Mouse (Mus musculus) midbrain, embryonic 14.5 days (tissue): ENCODE measurements around the gene Gm26938. TPM values are rescaled to one million over a fixed set of nuclear protein-coding genes. Genes with fewer than 3 reads are reported as not detected.

Experiments
- ATAC-seq: fragments of 200-750 bp; cut with Nextera tagmentation; 2 replicates; pipeline ENCODE4 v1.8.0; 2017; ENCODE audit warnings: moderate number of reproducible peaks, moderate library complexity; ENCODE audit not compliant: low FRiP score, low TSS enrichment
- DNase-seq: peaks from one replicate; pipeline ENCODE4 v3.0.0-alpha.2; 2015
- H3K27ac ChIP-seq: fragments of 300-500 bp; sonication (generic); replicated peaks from 2 replicates; pipeline ENCODE4 v1.5.1; 2014; ENCODE audit warnings: mild to moderate bottlenecking, low read depth, low read length, moderate library complexity
- H3K27me3 ChIP-seq: fragments of 300-500 bp; sonication (generic); 2 replicates; pipeline ENCODE4 v1.6.1; 2014; ENCODE audit warnings: low read length, control low read depth, mixed read lengths; ENCODE audit not compliant: control insufficient read depth, insufficient read depth
- H3K36me3 ChIP-seq: fragments of 300-500 bp; sonication (generic); 2 replicates; pipeline ENCODE4 v1.6.1; 2014; ENCODE audit warnings: low read length, control low read depth; ENCODE audit not compliant: control insufficient read depth, insufficient read depth
- H3K4me1 ChIP-seq: fragments of 300-500 bp; sonication (generic); 2 replicates; pipeline ENCODE4 v1.6.1; 2014; ENCODE audit warnings: mild to moderate bottlenecking, antibody characterized with exemption, low read length, control low read depth; ENCODE audit not compliant: control insufficient read depth, insufficient read depth
- H3K4me2 ChIP-seq: fragments of 300-500 bp; sonication (generic); 2 replicates; pipeline ENCODE4 v1.6.1; 2014; ENCODE audit warnings: mild to moderate bottlenecking, low read length, moderate library complexity
- H3K4me3 ChIP-seq: fragments of 300-500 bp; sonication (generic); replicated peaks from 2 replicates; pipeline ENCODE4 v1.5.1; 2014; ENCODE audit warnings: low read depth, low read length
- H3K9ac ChIP-seq: fragments of 300-500 bp; sonication (generic); replicated peaks from 2 replicates; pipeline ENCODE4 v1.6.1; 2014; ENCODE audit warnings: mild to moderate bottlenecking, low read length, moderate library complexity
- H3K9me3 ChIP-seq: fragments of 300-500 bp; sonication (generic); 2 replicates; pipeline ENCODE4 v1.6.1; 2016; ENCODE audit warnings: low read length, control low read depth, mixed read lengths; ENCODE audit not compliant: control insufficient read depth
- WGBS: fragments of 180-500 bp; shearing (Covaris S2); extraction: QIAGEN DNeasy Blood & Tissue Kit; methylation state at CpG from one replicate; pipeline ENCODE4 v1.1.7; 2014; 5-methylcytosine and 5-hydroxymethylcytosine counted together
- polyA plus RNA-seq: library from polyadenylated mRNA; unstranded; fragments of >200 nt; fragmentation: Nextera tagmentation; extraction: Ambion mirVana; gene quantifications from 2 replicates; pipeline ENCODE4 v1.2.1, GENCODE M21; 2014

The Gm26938 gene
- polyA plus RNA-seq, 1 experiment from 2014 or later, result 0.62 TPM

GRCm38 (mm10) chr5:139835706-139836105 lies 9.5 kb upstream of the Gm26938 start:
- Histone ChIP-seq H3K27me3 (no peaks in the 10 kb centered on the region), H3K9ac (no peak overlapping the region), H3K36me3 (no peaks in the 10 kb centered on the region), H3K9me3 (no peaks in the 10 kb centered on the region), H3K4me1 (no peaks in the 10 kb centered on the region), H3K27ac (no peak overlapping the region), H3K4me2 (no peak overlapping the region), H3K4me3 (no peak overlapping the region)
- DNase-seq, result no peak
- WGBS, result 87% methylated on average over 7 of the region's 7 CpGs
- no peak for ATAC-seq

DNA sequence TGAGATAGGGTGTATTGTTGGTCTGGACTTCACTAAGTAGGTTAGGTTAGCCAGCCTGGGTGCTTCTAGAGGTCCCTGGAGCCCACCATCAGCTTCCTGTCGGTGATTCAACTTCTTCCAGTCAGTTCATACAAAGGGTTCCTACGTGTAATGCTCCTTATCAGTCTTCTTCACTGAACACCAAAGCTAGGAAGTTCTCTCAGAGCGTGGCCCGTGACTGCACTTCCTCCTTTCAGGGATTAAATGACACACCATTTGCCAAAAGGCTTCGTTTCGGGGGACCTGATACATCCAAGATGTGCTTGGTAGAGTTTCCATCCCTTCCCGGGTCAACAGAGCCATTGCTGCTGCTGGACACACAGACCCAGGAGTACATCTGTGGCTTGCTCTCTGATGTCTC lies 5.9 kb upstream of the Gm26938 start:
- no peaks in the 10 kb centered on the region for H3K36me3 ChIP-seq
- 78% methylated on average over 7 of the region's 7 CpGs for WGBS
- DNase-seq, result no peak
- no peaks in the 10 kb centered on the region for H3K27me3 ChIP-seq
- no peak overlapping the region for H3K4me2 ChIP-seq
- no peak overlapping the region for H3K27ac ChIP-seq
- no peak overlapping the region for H3K9ac ChIP-seq
- no peaks in the 10 kb centered on the region for H3K4me1 ChIP-seq
- H3K4me3 ChIP-seq, result no peak overlapping the region
- no peak for ATAC-seq
- no peaks in the 10 kb centered on the region for H3K9me3 ChIP-seq

DNA sequence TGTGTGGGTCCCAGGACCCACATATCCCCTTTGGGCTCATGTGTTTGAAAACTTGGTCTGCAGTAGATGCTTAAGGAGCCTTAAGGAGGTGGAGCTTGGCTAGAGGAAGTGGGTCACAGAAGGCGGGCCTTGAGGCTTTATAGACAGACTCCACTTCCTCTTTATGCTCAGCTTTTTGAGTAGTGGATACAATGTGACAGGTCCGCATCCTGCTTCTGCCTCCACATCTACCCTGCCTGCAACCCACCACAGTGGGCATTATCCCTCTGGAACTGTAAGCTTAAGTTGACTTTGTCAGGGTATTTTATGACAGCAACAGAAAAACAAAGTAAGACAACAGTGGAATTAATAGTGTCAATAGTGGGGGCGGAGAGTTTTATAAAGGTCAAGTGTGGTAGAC lies 4.5 kb upstream of the Gm26938 start:
- Histone ChIP-seq H3K36me3 (no peaks in the 10 kb centered on the region), H3K9me3 (no peaks in the 10 kb centered on the region), H3K4me3 (no peak overlapping the region), H3K4me1 (peaks cover 5% of the 10 kb centered on the region), H3K27ac (no peak overlapping the region), H3K4me2 (no peak overlapping the region), H3K27me3 (no peaks in the 10 kb centered on the region), H3K9ac (no peak overlapping the region)
- DNase-seq (no peak), ATAC-seq (no peak)
- WGBS, result 94% methylated on average over 3 of the region's 3 CpGs

- Histone ChIP-seq H3K4me3 (no peak overlapping the region), H3K27ac (no peak overlapping the region), H3K27me3 (no peaks in the 10 kb centered on the region), H3K9ac (no peak overlapping the region), H3K4me2 (no peak overlapping the region), H3K4me1 (peaks cover 11% of the 10 kb centered on the region), H3K36me3 (0 out of 2 replicates have a peak, but pooled peaks cover 4% of the 10 kb centered on the region), H3K9me3 (no peaks in the 10 kb centered on the region)
- no peak for DNase-seq
- no peak for ATAC-seq
- 84% methylated on average over 13 of the region's 13 CpGs for WGBS
Observed at GRCm38 (mm10) chr5:139829384-139829783, 3.2 kb upstream of the Gm26938 start.

- Histone ChIP-seq H3K4me3 (no peak overlapping the region), H3K4me1 (peaks cover 11% of the 10 kb centered on the region), H3K36me3 (peaks cover 21% of the 10 kb centered on the region), H3K9me3 (no peaks in the 10 kb centered on the region), H3K27ac (no peak overlapping the region), H3K9ac (no peak overlapping the region), H3K27me3 (no peaks in the 10 kb centered on the region), H3K4me2 (no peak overlapping the region)
- ATAC-seq (no peak), DNase-seq (peak; percentile 30)
- 100% methylated on average over 1 of the region's 1 CpGs for WGBS
Observed at GRCm38 (mm10) chr5:139827593-139827992, 1.4 kb upstream of the Gm26938 start.

DNA sequence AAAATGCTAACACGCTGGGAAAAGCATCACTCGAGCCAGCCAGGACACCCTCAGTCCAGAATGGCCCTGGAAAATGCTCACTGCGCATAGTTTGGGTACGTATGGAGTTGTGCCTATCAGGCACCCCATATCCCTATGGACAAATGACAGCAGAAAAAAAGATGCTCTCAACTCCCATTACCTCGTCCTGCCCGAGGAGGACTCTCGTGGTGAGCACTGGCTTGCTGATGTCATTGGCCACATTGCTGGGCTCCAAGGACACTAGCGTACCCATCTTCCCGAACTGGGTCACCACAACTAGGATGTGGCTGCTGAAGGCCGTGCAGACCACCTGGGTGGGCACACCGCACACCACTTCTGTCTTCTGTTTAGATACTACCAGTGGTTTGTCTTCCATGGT lies 260 bp downstream of the Gm26938 start:
- H3K9ac ChIP-seq, result peak overlapping the region; percentile 73
- no peaks in the 10 kb centered on the region for H3K27me3 ChIP-seq
- H3K4me3 ChIP-seq, result peak overlapping the region; percentile 87
- H3K27ac ChIP-seq, result peak overlapping the region; percentile 78
- H3K4me2 ChIP-seq, result peak overlapping the region; percentile 95
- WGBS, result 48% methylated on average over 11 of the region's 11 CpGs
- no peaks in the 10 kb centered on the region for H3K9me3 ChIP-seq
- peaks cover 37% of the 10 kb centered on the region for H3K36me3 ChIP-seq
- ATAC-seq (no peak), DNase-seq (no peak)
- H3K4me1 ChIP-seq, result peaks cover 11% of the 10 kb centered on the region

GRCm38 (mm10) chr5:139824531-139824930 lies 1.7 kb downstream of the Gm26938 start:
- WGBS, result 93% methylated on average over 10 of the region's 10 CpGs

GRCm38 (mm10) chr5:139821466-139822459 lies 4.4 kb downstream of the Gm26938 start:
- Histone ChIP-seq H3K27ac (no peak overlapping the region), H3K4me1 (peaks cover 11% of the 10 kb centered on the region), H3K27me3 (no peaks in the 10 kb centered on the region), H3K36me3 (peaks cover 37% of the 10 kb centered on the region), H3K9ac (no peak overlapping the region), H3K9me3 (no peaks in the 10 kb centered on the region), H3K4me2 (no peak overlapping the region), H3K4me3 (no peak overlapping the region)
- no peak for ATAC-seq
- 86% methylated on average over 12 of the region's 12 CpGs for WGBS
- DNase-seq, result no peak

More at GRCm38 (mm10) chr5:139824531-139824930, 1.7 kb downstream of the Gm26938 start:
- Histone ChIP-seq H3K4me1 (peaks cover 11% of the 10 kb centered on the region), H3K9me3 (no peaks in the 10 kb centered on the region), H3K27me3 (no peaks in the 10 kb centered on the region), H3K4me2 (peak overlapping the region; percentile 95; the same call in 1 of the 2 replicates), H3K36me3 (peaks cover 37% of the 10 kb centered on the region), H3K27ac (no peak overlapping the region), H3K9ac (no peak overlapping the region), H3K4me3 (no peak overlapping the region)
- no peak for DNase-seq
- no peak for ATAC-seq
